Mouse (Mus musculus): ENCODE measurements at regions not wholly inside any gene's neighbourhood (a gene's known extent, or its start where the extent isn't known, plus 50 kb on each side); places are given as distances from the start of the nearest gene placed in this dataset.
A peak's percentile ranks its signal among the peaks of the same experiment; 100 is the strongest.

- no peak for DNase-seq (ENCODE audit: low spot score)
Observed at GRCm38 (mm10) chr15:85660528-85661392, 74.0 kb upstream of the Ppara start.

GRCm38 (mm10) chr15:85661393-85661690, 73.4 kb upstream of the Ppara start:
- DNase-seq (ENCODE audit: low spot score) = no peak

DNA sequence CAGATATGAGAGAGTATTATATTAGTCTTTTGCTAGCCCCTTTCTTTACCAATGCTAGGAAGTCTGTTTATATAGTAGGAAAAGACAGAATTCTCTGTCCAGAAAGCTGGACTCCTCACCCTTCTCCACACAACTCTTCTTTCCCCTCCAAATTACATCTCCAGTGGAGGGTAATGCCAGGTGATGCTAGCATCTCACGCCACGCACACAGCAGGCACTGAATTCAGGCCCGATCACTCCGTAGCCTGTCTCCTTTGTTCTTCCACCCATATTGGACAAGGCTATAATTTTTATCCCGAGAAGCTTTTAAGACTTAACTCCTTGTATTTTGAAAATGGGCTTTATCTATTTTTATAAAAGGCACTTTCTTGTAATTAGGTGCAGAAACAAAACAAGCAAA, 73.0 kb upstream of the Ppara start:
- DNase-seq (ENCODE audit: low spot score) = no peak

DNA sequence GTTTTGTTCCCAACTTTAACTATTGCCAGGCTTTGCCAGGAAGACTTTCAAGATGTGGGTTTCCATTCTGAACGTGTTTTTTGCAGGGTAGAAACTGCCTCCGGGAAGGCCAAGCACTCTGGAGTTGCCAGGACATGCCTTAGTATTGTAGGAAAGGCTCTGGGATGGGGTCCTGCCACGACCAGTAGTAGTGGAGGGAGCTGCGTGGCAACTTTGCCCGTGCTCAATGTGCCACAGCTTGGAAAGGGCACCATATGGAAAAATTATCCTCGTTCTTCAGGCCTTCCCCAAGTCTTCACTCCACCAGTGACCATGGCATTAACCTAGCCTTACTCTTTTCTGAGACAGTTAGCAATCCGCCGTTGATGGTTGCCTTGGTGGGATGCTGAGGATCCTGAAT, 72.5 kb upstream of the Ppara start:
- no peak for DNase-seq (ENCODE audit: low spot score)

DNA sequence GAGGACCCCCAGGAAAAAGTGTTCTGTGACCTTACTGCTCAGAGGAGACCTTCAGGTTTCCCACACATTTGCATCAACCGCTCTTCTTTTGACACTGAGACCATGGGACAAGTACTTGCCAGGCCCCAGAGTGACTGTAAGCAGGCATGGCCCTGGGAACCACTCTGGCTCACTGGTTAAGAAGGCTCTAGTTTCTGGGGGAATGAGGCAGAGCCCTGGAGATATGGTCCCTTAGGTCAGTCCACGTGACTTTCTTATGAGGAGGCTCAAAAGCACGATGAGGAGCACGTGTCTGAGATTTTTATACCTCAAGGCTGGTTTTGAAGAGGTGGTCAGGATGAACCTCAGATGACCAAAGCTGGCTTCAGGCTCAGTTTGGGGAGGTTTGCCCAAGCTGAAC, 72.1 kb upstream of the Ppara start:
- no peak for DNase-seq (ENCODE audit: low spot score)

DNA sequence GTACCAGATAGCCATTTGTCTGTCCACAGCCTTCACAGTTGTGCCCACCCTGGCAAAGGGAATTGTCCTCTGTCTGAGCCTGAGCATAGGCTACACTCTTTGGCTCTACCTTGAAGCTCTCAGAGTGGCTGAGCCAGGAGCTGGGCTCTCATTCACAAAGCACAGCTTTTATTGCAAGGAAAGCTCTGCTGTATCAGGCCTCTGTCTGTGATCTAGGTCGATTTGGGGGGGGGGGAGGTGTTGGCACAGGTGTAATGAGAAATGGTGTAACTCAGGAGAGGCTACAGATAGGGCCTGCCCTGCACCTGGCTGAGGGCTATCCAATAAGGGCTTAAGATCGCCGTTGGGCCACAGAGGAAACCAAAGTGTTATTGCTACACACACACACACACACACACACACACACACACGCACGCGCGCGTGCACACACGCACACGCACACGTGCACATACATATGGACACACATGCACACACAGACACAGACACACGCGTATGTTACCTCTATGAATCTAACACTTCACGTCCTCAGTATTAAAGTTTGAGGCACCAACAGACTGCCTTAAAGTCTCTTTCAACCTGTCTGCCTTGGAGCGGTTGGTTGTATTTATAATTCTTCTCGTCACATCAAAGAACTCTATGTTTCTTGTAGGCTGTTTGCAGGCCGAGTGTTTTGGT, 70.9 kb upstream of the Ppara start:
- no peak for DNase-seq (ENCODE audit: low spot score)

GRCm38 (mm10) chr15:85664432-85664828, 70.4 kb upstream of the Ppara start:
- DNase-seq (ENCODE audit: low spot score) = no peak

DNA sequence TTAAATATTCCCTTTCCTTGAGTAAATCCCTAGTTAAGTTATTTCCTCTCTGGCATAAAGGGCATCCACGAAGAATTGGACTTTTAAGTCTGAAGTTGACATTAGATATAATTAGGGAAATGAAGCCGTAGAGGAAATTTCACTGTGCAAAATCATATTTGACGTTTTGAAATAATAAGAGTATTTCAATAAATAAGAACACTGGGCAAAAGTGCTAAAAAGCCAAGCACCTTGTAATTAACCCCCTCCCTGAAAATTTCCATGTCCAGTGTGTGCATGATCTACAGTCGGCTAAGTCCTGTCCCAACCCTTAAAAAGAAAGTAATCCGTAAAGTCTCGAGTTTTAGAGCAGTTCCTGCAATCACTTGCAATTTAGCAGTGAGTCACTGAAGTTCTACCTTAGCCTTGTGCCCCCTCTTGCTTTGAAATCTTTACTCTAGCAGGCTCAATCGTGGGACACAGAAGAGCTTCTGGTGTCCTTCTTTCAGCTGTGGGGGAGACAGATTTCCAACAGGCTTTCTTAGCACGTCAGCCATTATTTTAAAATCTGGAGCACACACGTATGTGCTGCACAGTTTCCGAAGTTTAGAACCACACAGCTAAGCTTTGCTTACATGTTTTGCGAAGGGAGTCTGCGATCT, 69.5 kb upstream of the Ppara start:
- no peak for DNase-seq (ENCODE audit: low spot score)

- no peak for DNase-seq (ENCODE audit: low spot score)
Observed at GRCm38 (mm10) chr15:85666496-85666895, 68.3 kb upstream of the Ppara start.

DNA sequence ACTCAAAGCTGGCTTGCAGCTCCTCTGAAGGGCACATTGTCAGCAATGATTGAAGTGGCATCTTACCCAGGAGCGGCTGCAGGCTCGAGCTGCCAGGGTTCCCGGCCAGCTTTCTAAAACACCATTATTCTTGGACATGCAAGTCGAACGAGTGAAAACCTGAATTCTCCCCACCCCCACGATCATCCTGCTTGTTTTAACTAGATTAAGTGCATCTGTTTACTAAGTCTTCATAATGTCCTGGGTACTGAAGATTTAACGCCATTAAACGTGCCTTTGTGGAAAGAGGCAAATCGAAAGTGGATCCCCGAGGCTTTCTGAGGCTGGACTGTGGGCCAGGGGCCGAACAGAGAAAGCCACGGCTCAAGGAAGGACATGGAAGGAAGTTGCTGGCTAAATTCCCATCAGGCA, 67.4 kb upstream of the Ppara start:
- no peak for DNase-seq (ENCODE audit: low spot score)

DNA sequence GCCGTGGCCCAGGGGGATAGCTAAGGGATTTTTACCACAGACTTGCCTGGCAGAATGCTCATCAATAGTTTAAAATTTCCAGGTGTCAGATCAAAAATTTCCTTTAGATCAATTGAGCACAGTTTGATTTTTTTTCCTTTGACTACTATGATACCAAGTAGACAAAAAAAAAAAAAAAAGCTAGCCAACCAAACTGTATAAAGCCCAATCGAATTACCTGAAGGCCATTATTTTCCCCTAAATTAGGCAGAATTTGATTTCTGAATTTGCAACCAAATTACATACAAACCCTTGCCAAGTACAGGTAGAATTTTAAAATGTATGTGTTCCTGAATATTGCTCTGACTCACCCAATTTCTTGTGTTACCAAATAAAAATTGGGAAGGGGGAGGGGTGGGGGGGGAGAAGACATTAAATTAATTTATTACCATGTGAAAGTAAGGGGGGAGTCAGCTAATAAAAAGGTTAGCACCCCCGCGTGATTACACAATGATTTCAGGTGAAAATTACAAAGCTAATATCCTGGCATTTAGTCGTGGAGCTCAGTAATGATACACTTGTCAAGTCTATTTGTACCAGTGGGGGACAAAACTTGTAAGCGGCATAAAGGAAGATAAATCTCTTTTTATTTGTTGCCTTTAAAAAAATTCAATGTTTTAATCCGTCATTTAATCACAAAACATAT, 66.7 kb upstream of the Ppara start:
- DNase-seq (ENCODE audit: low spot score) = no peak

DNA sequence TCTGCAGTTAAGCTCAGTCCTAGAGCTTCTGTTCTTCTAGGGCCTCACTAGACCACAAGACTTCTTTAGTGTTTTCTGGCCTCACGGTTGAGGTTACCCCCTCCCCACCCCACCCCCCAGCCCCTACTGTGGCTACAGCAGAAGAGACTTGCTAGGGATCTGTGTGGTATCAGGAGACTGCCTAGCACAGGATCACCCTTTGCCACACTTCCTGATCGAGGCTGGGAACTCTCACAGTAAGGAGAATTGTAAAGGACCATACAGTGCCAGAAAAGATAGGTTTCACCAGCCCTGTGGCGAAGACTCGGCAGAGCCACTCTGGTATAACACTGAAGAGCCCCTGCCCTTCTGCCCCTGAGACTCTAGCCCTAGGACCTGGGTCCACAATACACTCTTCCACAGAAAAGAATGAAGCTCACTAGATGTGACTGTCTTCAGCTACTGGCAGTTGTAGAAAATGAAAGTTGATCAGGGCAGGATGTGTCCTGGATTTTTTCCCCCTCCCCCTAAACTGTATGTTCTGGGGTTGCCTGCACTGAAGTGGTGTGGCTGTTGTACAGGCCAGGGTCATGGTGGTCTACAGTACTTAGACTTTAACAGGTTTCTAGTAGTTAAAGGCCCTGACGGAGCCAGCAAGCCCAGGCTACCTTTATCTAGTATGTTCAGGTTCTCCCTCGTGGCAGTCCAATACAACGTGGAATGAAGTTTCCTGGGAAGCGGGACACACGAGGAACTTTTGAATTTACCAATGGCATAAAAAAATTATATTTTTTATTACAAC, 65.7 kb upstream of the Ppara start:
- DNase-seq (ENCODE audit: low spot score) = peak; percentile 59

GRCm38 (mm10) chr15:85669652-85670175, 65.1 kb upstream of the Ppara start:
- DNase-seq (ENCODE audit: low spot score) = peak; percentile 91

GRCm38 (mm10) chr15:85670176-85670788, 64.5 kb upstream of the Ppara start:
- no peak for DNase-seq (ENCODE audit: low spot score)

GRCm38 (mm10) chr15:85670789-85671700, 63.7 kb upstream of the Ppara start:
- peak; percentile 86 for DNase-seq (ENCODE audit: low spot score)

GRCm38 (mm10) chr15:85671701-85672191, 63.0 kb upstream of the Ppara start:
- peak; percentile 53 for DNase-seq (ENCODE audit: low spot score)

DNA sequence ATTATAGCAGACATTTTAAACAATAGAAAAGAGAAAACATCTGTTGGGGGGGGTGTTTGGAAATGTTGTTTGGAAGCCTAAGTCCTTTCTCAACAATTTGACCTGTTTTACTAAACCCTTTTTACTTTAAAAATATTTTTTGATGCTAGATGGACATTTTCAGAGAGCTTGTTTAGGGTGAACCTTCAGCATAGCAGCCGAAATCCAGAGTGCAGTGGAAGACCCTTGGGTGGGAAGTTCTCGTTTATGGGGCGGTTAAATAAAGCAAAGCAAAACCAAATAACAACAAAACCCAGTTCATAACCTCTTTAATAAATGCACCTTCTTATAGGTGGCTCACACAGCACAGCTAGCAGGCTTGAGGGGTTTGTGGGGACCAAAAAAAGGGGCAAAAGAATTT, 62.4 kb upstream of the Ppara start:
- no peak for DNase-seq (ENCODE audit: low spot score)

- peak; percentile 52 for DNase-seq (ENCODE audit: low spot score)
Observed at GRCm38 (mm10) chr15:85672931-85673330, 61.9 kb upstream of the Ppara start.

- no peak for DNase-seq (ENCODE audit: low spot score)
Observed at GRCm38 (mm10) chr15:85673506-85673905, 61.3 kb upstream of the Ppara start.
